Mouse (Mus musculus) liver, adult 2 months (tissue): ENCODE data around the gene Epn2.

ENCODE experiments used
- CTCF ChIP-seq: fragments of 200-500 bp; IDR thresholded peaks from 2 replicates; pipeline ENCODE4 v1.5.1; 2011; ENCODE audit warnings: low read depth, low read length, control low read depth
- POLR2A ChIP-seq: fragments of 200-500 bp; IDR thresholded peaks from 2 replicates; pipeline ENCODE4 v1.6.1; 2011; ENCODE audit warnings: low read length, control low read depth; ENCODE audit not compliant: insufficient read depth; ENCODE audit errors: extremely low read depth

- TF ChIP-seq CTCF (no peak), POLR2A (no peak)
Measured at GRCm38 (mm10) chr11:61473630-61474029, 105.9 kb downstream of the Epn2 start.
